Mouse (Mus musculus) bone marrow macrophage, adult 2 months (primary cell): ENCODE measurements around the gene Myrip.

Experiments used
- CTCF ChIP-seq: IDR thresholded peaks from 2 replicates; pipeline ENCODE4 v1.5.1; 2012; ENCODE audit warnings: low read depth, mild to moderate bottlenecking, low read length, moderate library complexity
- POLR2A ChIP-seq: IDR thresholded peaks from 2 replicates; pipeline ENCODE4 v1.6.1; 2012; ENCODE audit warnings: mild to moderate bottlenecking, low read depth, low read length, borderline replicate concordance

DNA sequence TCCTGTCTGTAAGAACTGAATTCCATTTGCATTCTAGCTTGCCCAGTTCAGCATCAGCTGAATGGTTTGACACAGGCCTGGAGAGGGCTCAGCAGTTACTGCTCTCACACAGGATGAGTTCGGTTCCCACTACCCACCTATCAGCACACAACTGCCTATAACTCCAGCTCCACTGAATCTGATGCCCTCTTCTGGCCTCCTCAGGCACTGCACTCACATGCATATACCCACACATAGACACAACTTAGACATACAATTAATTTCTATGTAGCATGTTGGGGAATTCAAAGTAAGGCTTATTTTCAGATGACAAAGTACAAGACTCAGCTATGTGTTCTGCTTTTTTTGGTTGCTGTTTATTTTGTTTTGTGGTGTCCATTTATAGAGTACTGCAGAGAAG, 137.0 kb downstream of the Myrip start:
- TF ChIP-seq POLR2A (no peak), CTCF (no peak)
